Comparison of ENCODE assay signal across 9 mouse cellular contexts in the genomic region with DNA sequence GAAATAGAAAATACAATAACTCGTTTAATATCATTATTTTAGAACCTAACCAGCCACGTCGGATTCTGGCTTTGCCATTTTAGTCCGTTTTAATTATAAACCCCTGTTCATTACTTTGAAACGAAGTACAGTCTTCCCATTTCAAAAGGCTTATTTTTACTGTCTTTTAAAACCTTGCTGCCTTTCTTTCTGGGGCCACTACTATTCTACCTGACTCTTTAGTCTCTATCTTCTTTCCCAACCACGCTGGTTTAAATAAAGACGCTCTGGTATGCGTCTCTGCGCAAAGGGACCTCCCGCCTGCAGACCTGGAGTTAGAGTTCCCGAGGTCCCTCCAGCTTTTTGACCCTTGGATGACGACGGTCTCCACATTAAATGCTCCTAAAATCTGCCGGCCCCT. TPM values are rescaled to one million over a fixed set of nuclear protein-coding genes. Genes with fewer than 3 reads are reported as not detected.
DNase-seq lines count a peak whose midpoint lies in the region; ATAC-seq and TF ChIP-seq lines count a peak whose summit lies in the region.
"Had no signal": no experiment of that assay in that cellular context is flagged by ENCODE, and none has a peak within 500 bp of the region (broad histone marks: within the 10 kb centered on the region; RNA-seq: fewer than 3 reads in every experiment).

No protein-coding gene starts in this region.

- DNase-seq in heart, adult 9 months (ENCODE audit: low spot score in 2 of 2): no peak
- peak; percentile 36 for DNase-seq in retina, embryonic 14.5 days (ENCODE audit: low spot score)
- no peak for DNase-seq in retina, postnatal 1 day
- no peak for DNase-seq in limb, embryonic 14.5 days (ENCODE audit: low spot score)
- no peak for DNase-seq in frontal cortex, postnatal 36 days (ENCODE audit: low spot score in 2 of 2)
- no peak for DNase-seq in gastrocnemius, postnatal 25 days
- no peak for DNase-seq in cerebellum, adult 8-10 months

- no peak for ATAC-seq in heart, embryonic 15.5 days (replicated peaks; ENCODE audit: insufficient number of reproducible peaks, insufficient read depth, low FRiP score, low read depth)
- no peak for ATAC-seq in limb, embryonic 14.5 days (ENCODE audit: low FRiP score, low read depth)

- H3K4me2 ChIP-seq in heart, embryonic 15.5 days: peak overlapping the region; percentile 90
- H3K4me2 ChIP-seq in limb, embryonic 14.5 days (replicated peaks; ENCODE audit: low read depth, low read length, severe bottlenecking): no peak overlapping the region

- H3K9ac ChIP-seq in heart, embryonic 15.5 days: no peak overlapping the region
- 0 out of 2 replicates have a peak overlapping the region, but pooled peaks have one; percentile 41 for H3K9ac ChIP-seq in limb, embryonic 14.5 days (ENCODE audit: low read depth, low read length, severe bottlenecking)

- no peaks in the 10 kb centered on the region for H3K9me3 ChIP-seq in heart, embryonic 15.5 days (replicated peaks)
- H3K9me3 ChIP-seq in limb, embryonic 14.5 days (ENCODE audit: control insufficient read depth, low read length): no peaks in the 10 kb centered on the region

- no peak for TF ChIP-seq POLR2A in limb, embryonic 14.5 days (IDR thresholded peaks at IDR 0.05; ENCODE audit: borderline replicate concordance, extremely low read depth, insufficient read depth, insufficient read length)

- H3K27ac ChIP-seq in heart, embryonic 15.5 days: no peak overlapping the region
- H3K27ac ChIP-seq in limb, embryonic 14.5 days (replicated peaks; ENCODE audit: low read depth, low read length): no peak overlapping the region

- no peaks in the 10 kb centered on the region for H3K36me3 ChIP-seq in heart, embryonic 15.5 days
- no peaks in the 10 kb centered on the region for H3K36me3 ChIP-seq in limb, embryonic 14.5 days (ENCODE audit: control insufficient read depth, insufficient read depth, low read length)
- H3K36me3 ChIP-seq: G1E had no signal

- under 1% methylated on average over 14 of the region's 14 CpGs for WGBS in heart, embryonic 15.5 days
- 1% methylated on average over 14 of the region's 14 CpGs for WGBS in limb, embryonic 14.5 days

- peaks cover 25% of the 10 kb centered on the region for H3K4me1 ChIP-seq in heart, embryonic 15.5 days (replicated peaks)
- peaks cover 12% of the 10 kb centered on the region; the same call in 1 of the 2 replicates for H3K4me1 ChIP-seq in limb, embryonic 14.5 days (ENCODE audit: control insufficient read depth, insufficient read depth, low read length)

- H3K27me3 ChIP-seq in heart, embryonic 15.5 days: peaks cover 77% of the 10 kb centered on the region
- peaks cover 93% of the 10 kb centered on the region for H3K27me3 ChIP-seq in limb, embryonic 14.5 days (ENCODE audit: control insufficient read depth, insufficient read depth, low read length)

- peak overlapping the region; percentile 62 for H3K4me3 ChIP-seq in heart, embryonic 15.5 days
- peak overlapping the region; percentile 47 for H3K4me3 ChIP-seq in limb, embryonic 14.5 days (replicated peaks; ENCODE audit: low read length)

RNA-seq across cellular contexts. Expression of gene Flt1, which starts 1.4 kb away (rescaled TPM):
- 22.3 and 24.0 TPM in 2 replicates for polyA plus RNA-seq in heart, embryonic 15.5 days (2015; fragmentation: Nextera tagmentation; extraction: Ambion mirVana)
- polyA plus RNA-seq in limb, embryonic 14.5 days (2012; rRNA removed): 6.3 and 6.4 TPM in 2 replicates
- polyA plus RNA-seq in limb, embryonic 14.5 days (2014; fragmentation: Nextera tagmentation; extraction: Ambion mirVana): 10.0 and 12.3 TPM in 2 replicates
- 10 to 100 TPM; 22.8 to 24.1 TPM for total RNA-seq in gastrocnemius, postnatal 25 days (2021)
